Mouse (Mus musculus) gastrocnemius, postnatal 14 days (tissue): ENCODE results near the gene Extl1. TPM values are rescaled to one million over a fixed set of nuclear protein-coding genes. Genes with fewer than 3 reads are reported as not detected.
A peak's percentile ranks its signal among the peaks of the same experiment; 100 is the strongest.

ENCODE experiments used
- DNase-seq: peaks from one replicate; pipeline ENCODE4 v3.0.0; 2021; ENCODE audit warnings: mixed read lengths
- intact Hi-C: fragments of 180-260 bp; cut with DNase I; formaldehyde crosslinking; loops from one replicate; pipeline ENCODE4 v1.15.1; 2025; ENCODE audit warnings: low total_unique reads
- total RNA-seq, 2 experiments: library from RNA; stranded (reverse); gene quantifications; 2 replicates each; pipeline ENCODE4 v1.2.3; 2021

The Extl1 gene
- total RNA-seq, 2 experiments from 2014 or later = 36.3 to 37.2 TPM

DNA sequence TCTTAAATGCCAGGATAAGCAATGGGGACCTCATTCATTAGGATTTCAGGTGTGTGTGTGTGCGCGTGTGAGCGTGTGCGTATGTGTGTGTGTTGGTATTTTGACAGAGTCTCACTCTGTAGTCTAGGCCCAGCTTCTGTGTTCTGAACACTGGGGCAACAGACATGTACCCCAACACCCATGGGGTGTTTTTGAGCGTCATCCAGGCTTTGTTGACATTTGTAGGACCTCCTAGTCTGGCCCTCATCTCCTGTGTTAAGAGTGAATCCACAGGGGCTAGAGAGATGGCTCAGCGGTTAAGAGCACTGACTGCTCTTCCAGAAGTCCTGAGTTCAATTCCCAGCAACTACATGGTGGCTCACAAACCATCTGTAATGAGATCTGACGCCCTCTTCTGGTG, 11.5 kb upstream of the Extl1 start:
- intact Hi-C loops = loop anchor here (2.0 kb wide), 1 partner anchor 84 kb away; no protein-coding TSS in a partner anchor
- DNase-seq = no peak

- DNase-seq = no peak
- intact Hi-C loops = loop anchor here (5.0 kb wide), 1 partner anchor 126 kb away; no protein-coding TSS in a partner anchor
These were observed 9.4 kb upstream of the Extl1 start for GRCm38 (mm10) chr4:134393026-134393425.

DNA sequence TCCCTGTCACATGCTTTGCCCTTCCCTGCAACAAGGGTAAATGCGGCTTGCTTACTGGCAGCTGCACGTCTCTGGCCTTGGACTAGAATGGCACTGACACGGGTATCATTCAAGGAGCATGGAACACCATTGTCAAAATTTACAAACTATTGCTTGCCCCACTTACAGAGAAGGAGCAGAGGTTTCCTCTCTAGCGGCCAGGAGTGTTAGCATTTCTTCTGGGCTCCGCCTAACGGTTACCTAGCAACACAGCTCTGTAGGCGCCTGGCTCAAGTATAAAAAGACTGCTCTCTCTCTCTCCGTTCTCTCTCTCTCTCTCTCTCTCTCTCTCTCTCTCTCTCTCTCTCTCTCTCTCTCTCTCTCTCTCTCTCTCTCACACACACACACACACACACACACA, 8.9 kb upstream of the Extl1 start:
- intact Hi-C loops = loop anchor here (5.0 kb wide), 1 partner anchor 125 kb away; no protein-coding TSS in a partner anchor
- DNase-seq = no peak

- intact Hi-C loops = loop anchor here (5.0 kb wide), 1 partner anchor 124 kb away; no protein-coding TSS in a partner anchor
These were observed 8.0 kb upstream of the Extl1 start for GRCm38 (mm10) chr4:134391636-134392035.

DNA sequence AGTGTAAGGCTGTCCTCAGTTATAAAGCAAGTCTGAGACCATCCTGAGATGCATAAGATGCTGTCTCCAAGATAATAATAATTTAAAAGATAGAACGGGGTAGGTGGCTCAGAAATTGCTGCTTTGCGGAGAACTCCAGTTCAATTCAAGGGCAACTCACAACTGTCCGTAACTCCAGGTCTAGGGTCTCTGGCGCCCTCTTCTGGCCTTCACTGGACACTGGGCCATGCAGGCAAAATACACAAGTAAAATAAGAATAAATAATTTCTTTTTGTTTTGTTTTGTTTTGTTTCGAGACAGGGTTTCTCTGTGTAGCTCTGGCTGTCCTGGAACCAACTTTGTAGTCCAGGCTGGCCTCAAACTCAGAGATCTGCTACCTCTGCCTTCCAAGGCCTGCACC, 4.7 kb upstream of the Extl1 start:
- intact Hi-C loops = no loop called here
- DNase-seq = peak; percentile 60

More at GRCm38 (mm10) chr4:134391636-134392035, 8.0 kb upstream of the Extl1 start:
- DNase-seq = no peak

DNA sequence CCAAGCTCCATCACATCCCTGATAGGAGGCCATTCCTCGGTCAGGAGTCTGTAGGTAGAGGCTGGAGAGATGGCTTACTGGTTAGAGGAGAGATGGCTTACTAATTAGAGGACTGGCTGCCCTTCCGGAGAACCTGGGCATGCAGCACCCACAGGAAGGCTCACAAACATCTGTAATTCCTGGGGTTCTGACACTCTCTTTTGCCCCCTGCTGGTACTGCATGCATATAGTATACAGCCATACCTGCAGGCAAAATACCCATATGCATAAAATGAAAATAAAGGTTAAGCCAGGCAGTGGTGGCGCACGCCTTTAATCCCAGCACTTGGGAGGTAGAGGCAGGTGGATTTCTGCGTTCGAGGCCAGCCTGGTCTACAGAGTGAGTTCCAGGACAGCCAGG, 3.6 kb upstream of the Extl1 start:
- intact Hi-C loops = no loop called here
- DNase-seq = no peak

DNA sequence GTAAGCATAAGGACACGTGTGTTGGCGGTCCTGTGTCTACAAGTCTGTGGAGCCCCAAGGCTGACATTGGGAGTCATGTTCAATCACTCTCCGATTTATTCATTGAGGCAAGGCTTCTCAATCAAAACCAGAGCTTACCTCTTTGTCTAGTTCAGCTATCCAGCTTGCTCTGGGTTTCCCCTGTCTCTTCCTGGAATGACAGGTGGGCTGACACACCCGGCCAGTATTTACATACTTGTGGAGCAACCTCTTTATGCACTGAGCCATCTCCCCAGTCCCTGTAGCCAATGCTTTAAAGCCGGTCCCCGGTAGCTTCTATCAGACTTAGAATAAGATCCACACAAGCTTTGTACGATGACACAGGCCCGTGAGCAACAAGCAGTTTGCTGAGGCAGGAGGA, 4.1 kb downstream of the Extl1 start:
- DNase-seq = no peak
- intact Hi-C loops = loop anchor here (10.0 kb wide), 1 partner anchor 125 kb away; the partner anchor contains the start of gene Grrp1

DNA sequence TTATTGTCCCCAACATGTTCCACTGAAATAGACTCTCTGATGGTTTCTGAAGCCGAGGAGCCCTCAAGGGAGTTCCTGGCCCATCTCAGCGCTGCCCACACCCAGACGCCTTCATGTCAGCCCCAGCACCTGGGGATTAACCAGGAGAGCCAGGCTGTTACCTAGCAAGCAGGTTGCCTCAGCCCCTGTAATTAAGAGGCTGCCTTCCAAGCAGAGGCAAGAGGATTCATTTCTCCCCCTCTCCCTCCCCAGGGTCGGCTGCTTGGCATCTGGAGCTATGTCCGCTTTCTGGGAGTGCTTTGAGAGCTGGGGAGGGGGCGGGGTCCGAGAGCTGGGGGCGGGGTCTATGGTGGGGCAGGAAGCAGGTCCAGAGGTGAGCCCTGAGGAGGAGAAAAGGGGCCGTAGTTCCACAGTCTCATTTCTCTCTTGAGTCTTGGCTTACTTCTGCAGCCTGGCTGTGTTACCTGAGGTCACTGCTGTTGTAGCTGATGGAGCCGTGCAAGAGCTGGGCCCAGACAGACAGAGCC, 5.5 kb downstream of the Extl1 start:
- no peak for DNase-seq
- intact Hi-C loops = loop anchor here (10.0 kb wide), 1 partner anchor 123 kb away; the partner anchor contains the start of gene Grrp1

DNA sequence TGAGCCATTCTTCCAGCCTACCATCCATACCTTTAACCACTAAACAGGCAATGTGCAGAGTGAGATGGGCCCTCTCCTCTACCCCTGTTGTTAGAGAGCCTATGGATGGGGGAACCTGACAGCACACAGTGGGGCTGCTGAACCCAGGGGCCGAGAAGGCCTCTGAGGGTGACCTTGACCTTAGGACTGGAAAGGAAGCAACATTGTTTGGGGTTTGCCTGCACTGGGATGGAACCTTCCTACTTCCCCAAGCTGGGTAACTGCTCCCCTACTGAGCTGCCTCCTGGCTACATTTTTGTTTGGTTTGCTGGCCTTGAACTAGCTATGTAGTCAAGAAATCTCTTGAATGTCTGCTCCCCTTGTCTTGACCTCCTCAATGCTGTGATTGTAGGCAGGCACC, 9.3 kb downstream of the Extl1 start:
- intact Hi-C loops = loop anchor here (10.0 kb wide), 1 partner anchor 120 kb away; the partner anchor contains the start of gene Grrp1
- no peak for DNase-seq

- intact Hi-C loops = loop anchor here (10.0 kb wide), 1 partner anchor 118 kb away; the partner anchor contains the start of gene Grrp1
These were observed 10.4 kb downstream of the Extl1 start for GRCm38 (mm10) chr4:134373295-134373694.

DNA sequence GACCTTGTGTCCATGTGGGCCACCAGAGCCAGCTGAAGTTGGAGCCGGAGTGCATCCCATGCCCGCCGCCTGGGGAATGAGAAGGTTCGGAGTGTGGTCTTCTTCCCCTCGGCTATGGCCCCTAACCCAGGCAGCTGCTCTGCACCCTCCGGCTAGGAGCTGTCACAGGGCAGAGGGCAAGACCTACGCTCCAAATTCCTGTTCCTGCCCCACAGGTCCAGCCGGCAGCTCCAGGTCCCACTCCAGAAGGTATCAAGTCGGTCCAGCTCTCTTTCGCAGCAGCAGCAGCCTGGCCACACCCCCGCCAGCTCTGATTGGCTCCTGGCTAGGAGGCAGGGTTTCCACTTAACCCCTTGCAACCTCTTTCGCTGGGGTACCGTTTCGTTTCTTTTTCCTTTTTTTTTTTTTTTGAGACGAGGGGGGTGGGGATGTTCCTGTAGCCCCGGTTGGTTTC, 11.3 kb downstream of the Extl1 start:
- peak; percentile 84 for DNase-seq
- intact Hi-C loops = loop anchor here (10.0 kb wide), 1 partner anchor 118 kb away; the partner anchor contains the start of gene Grrp1

More at GRCm38 (mm10) chr4:134373295-134373694, 10.4 kb downstream of the Extl1 start:
- no peak for DNase-seq

GRCm38 (mm10) chr4:134371316-134371855, 12.3 kb downstream of the Extl1 start:
- intact Hi-C loops = loop anchor here (10.0 kb wide), 1 partner anchor 117 kb away; the partner anchor contains the start of gene Grrp1
- peak; percentile 38 for DNase-seq

DNA sequence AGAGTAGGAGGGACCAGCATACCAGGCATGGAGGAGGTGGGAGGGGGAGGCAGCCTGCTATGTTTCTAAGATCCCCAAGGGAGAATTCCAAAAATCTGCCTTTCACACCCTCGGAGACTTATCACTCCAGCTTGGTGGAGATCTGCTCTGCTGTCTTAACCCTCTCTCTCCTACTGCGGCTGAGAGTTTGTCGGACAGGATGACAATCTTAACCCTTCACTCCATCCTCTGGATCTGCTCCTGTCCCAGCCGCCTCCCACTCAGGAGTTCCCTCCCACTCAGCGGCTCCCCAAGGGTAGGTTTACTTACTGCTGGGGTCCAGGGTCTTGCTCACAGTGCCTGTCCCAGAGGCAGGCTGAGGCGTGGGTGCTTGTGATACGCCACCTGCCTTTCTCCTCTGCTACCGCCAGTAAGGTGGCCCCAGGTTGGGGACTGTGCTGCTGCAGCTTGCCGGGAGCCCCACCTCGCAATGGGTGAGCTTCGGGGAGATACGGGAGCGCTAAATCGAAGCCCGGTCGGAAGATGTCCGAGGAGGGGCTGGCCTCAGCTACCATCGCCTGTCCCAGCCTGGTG, 12.9 kb downstream of the Extl1 start:
- intact Hi-C loops = loop anchor here (10.0 kb wide), 1 partner anchor 116 kb away; the partner anchor contains the start of gene Grrp1
- DNase-seq = no peak

DNA sequence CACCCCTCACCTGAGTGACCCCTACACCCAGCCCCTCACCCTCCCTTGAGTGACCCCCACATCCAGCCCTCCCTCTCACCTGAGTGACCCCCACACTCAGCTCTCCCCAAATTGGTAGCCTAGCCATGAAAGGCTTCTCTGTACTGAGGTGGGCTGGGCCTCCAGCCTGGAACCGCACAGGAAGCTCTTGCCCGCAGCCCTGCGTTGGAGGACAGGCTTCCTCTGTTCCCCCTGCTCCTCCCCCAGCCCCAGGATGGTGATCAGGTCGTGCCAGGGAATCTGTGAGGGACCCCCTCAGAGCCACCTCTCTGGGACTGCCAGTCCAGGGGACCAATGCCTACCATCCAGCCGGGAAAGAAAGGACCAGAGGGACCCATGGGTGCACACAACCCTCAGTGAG, 18.4 kb downstream of the Extl1 start:
- DNase-seq = no peak
- intact Hi-C loops = no loop called here

- intact Hi-C loops = no loop called here
- DNase-seq = no peak
These were observed 21.1 kb downstream of the Extl1 start for GRCm38 (mm10) chr4:134362586-134362985.

DNA sequence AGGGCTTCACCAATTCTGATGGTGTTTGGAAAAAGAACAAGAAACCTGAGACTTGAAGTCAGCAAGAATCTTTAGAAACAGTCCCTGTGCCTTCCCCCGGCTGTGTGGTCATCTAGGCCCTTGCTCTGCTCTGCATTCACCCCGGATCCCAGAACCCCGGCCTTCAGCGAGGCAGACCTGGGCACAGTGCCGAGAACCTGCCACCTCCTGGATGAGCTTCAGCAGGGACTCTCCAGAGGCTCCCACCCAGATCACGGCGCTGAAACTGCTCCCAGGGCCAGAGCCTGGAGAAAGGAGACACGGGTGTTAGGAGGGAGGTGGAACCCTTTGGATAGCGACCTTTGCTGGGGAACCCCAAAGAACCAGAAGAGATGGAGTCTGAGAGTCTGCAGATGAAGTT, 21.5 kb downstream of the Extl1 start:
- DNase-seq = no peak
- intact Hi-C loops = no loop called here

- no peak for DNase-seq
- intact Hi-C loops = no loop called here
These were observed 22.4 kb downstream of the Extl1 start for GRCm38 (mm10) chr4:134361215-134361614.

- intact Hi-C loops = no loop called here
- DNase-seq = no peak
These were observed 24.0 kb downstream of the Extl1 start for GRCm38 (mm10) chr4:134359649-134360048.

DNA sequence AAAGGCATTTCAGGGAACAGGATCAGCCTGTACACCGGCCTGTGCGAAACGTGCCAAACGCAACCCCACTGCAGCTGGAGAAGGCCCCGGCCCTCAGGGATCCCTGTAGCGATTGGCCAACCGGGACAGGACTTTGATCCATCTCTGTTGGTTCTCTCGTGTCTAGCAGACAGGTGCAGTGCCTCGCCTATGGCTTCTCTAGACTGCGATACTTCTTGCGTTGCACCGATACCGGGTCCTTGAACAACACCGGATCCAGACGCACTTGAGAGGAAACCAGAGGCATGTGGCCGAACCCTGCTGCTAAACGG, 26.2 kb downstream of the Extl1 start:
- intact Hi-C loops = no loop called here
- DNase-seq = no peak

DNA sequence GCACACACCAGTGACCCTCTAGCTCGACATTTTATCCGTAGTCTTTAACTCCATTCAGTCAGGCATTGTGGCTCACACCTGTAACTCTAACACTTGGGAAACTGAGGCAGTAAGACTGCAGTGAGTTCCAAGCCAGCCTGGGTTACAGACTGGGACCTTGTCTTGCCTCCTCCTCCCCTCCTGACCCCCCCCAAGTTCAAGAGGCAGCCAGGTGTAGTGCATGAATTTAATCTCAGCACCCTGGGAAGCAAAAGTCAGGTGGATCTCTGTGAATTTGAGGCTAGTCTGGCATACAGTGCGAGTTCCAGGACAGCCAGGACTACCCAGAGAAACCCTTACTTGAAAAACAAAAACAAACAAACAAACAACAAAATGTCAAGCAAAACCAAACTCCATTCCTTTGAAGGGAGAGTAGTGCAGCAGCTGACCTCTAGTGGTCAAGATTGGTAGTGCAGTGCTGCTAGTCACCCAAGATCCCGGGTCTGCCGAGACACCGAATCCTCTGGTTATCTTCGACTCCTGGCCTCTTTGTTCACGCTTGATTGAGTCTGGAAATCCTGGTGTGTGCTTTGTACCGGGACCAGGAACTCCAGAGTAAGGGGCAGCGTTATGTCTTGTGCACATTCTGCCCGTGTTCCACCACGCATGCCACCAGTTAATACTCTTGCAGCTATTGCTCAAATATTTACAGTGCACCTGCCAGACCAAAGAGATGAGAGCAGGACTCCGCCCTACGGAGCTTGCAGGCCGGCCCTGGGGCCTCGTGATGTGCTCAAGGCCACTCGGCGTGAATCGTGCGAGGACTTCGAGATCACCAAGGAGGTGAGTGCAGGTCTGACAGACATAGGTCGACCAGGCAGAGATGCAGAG, 26.8 kb downstream of the Extl1 start:
- intact Hi-C loops = no loop called here
- peak; percentile 68 for DNase-seq
